Mouse (Mus musculus): ENCODE measurements around the gene Ppp1cc.

DNA sequence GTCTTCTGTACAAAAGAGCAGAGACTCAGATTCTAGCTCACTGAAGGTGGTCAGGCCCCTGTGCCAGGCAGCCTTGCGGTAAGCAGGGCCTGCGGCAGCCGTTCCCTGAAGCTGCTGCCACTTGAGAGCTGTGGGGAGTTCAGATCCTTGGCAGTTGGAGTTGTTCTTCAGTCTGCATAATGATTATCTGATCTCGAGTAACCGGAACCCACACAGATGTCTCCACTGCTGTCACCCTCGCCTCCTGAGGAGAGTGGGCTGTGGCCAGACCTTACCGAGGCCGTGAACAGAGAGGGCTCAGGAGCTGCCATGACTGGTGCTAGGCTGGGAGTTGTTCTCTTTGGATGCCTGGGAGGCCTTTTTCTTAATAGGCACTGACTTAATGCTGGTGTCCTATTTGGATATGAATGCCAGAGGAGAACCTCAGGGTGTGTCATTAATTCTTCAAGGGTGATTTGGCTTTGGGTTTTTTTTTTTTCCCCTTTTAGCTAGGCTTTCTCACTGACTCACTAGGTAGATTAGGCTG is 8.6 kb downstream of the Ppp1cc start:
- TF ChIP-seq ZC3H11A (IDR thresholded peaks at IDR 0.05; ENCODE audit: borderline replicate concordance, low read depth, low read length) (no peak), ZNF384 (IDR thresholded peaks at IDR 0.05; ENCODE audit: low read depth, low read length) (no peak)
